Mouse (Mus musculus) c-Kit-positive CD71-positive TER-119-negative erythroid progenitor cells, embryonic 14.5 days (primary cell): ENCODE results near the gene Cd83.

ENCODE experiments used
- DNase-seq: peaks from one replicate; pipeline ENCODE4 v3.0.0-alpha.2; 2013; ENCODE audit warnings: low read depth

Gene Cd83

DNA sequence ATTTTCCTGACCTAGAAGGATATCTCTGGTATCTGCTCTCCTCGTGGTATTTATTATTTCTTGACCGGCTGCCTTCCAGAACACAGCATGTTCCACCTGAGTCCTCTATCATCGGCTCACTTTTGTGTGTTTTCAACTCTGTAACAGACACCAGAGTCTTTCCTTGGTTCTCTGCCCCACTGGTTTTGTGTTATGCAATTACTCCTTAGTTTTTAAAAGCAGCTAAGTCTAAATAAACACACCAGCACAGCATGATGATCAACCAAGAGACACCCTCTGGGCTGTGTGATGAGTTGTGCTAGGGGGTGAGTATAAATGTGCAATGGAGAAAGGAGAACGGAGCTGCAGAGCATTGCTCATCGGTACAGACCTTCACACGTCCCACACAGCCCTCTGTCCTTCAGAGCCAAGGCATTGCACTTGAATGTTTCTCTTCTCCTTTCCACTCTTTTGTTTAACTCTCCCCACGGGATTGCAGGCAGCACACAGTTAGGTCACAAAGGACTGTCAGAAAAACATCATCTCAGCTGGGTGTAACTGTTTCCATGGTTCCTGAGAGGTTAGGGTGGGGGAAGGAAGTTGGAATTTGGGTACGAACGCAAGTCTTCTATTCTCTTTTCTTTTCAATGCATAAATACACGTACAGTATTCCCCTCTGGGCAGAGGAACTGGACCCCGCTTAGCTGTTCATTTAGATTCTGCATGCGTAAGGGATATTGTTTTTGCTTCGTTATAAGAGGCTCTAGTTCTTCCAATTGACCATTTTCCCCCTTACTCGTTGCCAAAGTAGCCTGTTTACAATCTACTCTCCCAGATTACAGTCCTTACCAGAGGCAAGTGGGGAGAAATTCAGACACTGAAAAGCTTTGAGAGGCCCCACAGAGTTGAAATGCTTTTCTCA, 22.0 kb downstream of the Cd83 start:
- DNase-seq = no peak

DNA sequence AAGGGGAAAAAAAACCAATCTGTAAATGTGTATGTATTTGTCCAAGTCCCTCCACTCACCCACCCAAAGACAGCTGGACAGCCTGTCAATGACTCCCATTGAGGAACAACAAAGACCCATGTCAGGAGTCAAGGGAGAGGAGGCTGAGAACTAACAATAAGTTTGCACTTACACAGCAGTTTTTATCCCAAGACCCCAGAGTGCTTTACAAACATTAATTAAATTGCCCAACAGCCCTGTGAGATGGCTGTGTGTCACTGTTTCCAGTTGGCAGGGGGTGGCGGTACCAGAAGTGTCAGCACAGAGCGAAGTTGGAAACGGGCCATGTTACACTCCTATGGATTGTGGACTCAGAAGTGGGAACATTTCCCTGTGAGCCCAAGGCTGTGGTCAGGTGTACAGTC, 22.7 kb downstream of the Cd83 start:
- no peak for DNase-seq

DNA sequence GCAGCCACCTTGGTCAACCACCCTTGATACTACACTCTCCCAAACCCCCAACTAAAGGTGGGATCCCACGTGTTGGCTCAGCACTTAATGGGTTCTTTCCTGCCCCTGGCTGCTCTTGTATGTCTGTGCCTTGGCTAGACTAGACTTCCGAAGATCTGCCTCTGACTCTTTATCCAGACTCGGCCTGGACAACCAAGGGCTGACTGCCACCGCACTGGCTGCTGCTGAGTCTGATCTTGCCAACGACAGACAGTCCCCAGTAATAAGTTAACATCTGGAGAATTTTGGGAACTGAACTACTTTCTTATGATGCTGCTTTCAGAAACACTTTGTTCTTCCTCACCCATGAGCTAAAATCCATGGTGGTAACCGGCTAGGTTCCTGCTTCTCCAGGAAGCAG, 26.0 kb downstream of the Cd83 start:
- DNase-seq = no peak

DNA sequence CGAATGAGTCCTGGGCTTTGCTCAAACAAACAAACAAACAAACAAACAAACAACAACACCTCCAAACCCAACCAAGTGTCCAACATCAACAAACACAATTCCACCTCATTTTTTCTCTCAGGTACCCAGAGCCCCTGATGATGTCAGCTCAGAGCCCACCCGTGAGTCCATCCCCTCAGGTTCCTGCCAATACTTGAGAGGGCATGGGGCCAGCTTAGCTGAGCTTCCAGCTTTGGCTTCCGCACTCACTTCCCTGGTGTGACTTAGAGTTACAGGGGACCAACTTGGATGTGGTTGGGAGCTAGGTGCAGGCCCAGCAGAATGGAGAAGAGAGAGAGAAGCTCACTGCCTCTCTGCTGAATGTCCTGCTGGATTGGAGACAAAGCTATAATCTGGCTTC, 27.3 kb downstream of the Cd83 start:
- DNase-seq = no peak

DNA sequence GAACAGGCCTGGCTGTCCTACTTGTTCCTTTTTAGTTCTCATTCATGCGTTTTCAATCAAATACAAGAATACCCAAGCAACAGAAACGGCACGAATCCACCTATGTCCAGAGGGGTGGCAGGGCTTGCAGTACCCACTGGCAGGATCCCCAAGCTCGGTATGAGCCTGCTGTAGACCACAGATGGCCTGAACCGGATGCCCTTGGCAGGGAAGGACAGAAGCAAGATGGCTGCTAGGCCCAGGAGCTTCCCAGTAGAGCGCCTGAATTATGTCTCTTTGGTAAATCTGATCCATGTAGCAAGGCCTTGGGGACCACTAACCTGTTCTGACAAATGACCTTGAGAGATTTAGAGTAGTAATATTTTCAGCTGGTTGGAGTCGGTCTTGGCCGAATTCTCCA, 28.9 kb downstream of the Cd83 start:
- no peak for DNase-seq

DNA sequence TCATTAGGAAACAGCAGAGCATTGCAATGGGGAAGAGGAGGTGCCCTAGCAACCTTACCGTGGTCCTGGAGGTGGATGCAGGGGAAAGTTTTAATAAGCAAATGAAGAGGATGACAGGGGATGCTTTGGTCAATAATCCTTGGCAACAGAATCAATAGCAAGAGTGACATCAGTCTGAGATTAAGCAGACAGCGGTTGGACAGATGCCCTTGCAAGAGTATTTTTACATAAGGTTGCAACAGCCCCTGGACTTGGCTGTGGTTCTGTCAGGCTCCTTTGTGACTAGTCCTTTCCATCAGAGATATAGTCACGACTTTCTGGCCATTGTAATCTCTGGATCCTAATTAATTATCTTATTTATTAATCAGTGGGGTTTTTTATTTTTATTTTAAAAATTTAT, 32.9 kb downstream of the Cd83 start:
- DNase-seq = no peak

DNA sequence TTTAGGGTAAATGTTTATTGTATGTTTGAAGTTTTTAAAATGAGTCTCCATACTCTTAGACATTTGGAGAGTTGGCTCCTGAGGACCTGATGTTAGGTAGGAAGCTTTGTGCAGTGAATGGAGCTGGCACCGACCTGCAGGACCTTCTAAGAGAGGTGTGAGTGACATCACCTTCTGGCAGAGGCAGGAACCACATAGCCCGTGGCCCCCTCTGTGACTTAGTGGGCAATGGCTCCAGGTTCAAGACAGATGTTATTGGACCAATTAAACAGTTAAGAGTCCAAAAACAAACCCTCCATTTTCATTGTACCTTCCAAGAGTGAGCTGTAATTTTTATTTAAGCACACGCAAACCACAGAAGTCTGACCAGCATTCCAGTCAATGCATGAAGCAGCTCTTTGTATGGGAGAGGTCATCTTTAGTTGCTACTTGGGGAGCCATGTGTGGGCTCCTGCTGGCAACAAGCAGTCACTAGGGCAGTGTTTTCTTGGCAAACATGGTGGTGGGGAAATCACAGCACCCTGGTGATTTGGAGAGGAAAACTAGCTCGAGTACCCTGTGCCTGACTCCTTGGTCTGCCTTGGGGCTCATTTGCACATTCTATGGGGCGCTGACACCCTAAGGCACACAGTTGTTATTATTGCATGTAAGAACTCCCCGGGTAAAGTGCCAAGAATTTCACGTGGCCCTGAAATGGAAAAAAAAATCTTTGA, 33.9 kb downstream of the Cd83 start:
- no peak for DNase-seq

DNA sequence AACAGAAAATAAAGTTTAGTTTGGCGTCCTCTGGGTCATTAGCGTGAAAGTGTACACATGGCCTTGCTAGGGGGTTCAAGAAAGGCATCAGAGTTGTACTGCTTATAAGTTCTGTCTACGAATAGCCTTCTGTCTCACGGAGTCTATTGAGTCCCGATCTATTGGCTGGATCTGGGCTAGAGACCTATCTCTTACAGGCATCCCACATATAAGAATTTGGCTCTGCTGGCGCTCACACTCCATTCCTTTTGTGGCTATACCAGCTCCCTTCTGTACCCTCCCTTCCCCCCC, 34.4 kb downstream of the Cd83 start:
- DNase-seq = no peak

DNA sequence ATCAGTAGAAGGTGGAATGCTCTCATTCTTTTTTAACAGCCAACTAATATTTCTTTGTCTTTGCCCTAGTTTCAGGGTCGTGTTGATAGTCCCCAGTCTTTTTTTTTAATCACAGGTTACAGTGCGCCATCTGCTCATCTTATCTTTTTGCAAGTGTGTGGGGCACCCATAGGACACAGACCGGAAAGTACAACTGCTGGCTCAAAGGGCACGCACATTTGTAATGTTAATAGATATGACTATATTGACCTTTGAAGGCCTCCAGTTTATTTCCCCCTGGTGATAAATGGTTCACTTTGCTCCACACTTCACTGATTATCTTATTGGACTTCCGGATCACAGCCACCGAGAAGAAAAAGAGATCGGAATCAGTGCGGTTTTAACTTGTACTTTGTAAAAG, 35.5 kb downstream of the Cd83 start:
- DNase-seq = no peak

DNA sequence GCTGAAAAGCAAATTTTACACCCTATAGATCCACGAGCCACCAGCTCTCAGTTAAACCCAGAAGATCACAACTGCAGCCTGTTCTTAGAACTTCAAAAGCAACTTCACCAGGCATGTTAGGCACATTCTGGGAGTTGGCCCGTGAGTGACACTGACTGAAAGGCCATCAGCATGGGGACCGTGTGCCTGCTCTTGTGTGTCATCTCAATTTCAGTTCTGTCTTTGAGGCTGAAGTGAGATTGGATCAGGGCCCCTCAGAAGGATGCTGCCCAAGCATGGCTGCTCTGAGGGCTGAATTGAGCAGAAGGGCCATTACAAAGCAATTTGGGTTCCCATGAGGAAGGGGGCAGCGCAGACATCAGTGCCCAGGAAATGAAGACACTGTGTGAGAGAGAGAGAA, 37.7 kb downstream of the Cd83 start:
- DNase-seq = no peak

DNA sequence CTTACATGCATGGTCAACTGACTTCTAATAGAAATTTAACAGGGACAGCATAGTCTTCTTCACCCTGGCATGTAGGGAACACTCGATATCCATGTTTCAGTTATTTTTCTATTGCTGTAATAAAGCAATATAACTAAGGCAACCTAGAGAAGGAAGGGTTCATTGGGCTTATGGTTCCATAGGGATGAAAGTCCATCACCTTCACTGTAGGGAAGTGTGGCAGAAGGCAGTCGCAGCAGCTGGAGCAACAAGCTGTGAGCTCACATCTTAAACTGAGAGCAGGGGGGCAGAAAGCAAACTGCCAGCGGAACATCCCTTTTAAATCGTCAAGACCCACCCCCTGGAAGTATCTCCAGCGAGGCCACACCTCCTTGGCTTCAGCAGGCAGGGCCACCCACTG, 44.1 kb downstream of the Cd83 start:
- no peak for DNase-seq

DNA sequence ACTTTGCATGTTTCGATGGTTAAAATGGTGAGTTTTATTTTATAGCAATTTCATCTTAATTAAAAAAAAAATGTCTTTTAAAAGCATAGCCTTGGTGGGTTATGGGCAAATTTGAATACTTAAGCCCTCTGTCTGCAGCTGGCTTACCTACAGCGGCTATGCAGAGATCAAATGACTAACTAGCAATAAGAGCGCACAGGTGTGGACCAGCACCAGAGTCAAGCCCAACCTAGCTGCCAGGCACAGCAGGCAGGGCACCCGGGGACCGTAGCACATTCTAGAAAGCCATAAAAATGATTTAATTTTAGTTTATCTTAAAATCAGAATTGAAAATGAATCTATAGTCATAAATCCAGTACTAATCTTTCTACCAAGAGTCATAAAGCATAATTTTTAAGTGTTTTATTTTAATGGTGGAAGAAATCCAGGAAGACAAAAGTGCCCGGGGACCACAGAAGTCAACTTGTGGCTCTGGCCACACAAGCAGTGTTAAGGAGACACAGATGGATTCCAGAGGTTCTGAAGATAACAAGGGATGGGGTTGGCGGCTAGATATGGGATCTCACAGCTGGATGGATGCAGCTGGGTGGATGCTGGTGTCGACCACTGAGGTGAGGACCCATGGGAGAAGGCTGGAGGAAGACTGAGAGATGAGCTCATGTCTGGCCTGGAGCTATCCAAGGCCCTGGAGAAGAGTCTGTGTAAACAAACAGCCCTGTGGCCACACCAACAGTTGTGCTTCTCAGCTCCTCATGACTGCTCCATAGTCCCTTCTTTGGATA, 46.5 kb downstream of the Cd83 start:
- no peak for DNase-seq

DNA sequence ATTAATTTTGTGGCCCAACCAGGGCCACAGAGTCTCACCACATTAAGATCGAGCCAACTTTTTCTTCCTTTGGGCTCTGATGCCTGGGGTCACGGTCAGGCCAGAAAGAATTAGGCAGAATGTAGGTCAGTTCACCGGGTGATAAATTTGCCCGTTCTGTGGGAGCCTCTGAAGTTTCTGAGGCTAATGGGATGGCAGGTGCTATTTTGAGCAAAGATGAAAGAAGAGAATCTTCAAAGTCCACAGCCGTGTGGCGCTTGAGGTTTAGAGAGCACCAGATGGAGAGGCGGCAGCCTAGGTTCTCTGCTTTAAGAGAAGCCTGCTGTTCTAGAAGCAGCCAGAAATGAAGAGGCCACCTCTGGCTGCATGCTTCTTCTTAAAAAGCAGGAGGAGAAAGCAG, 48.2 kb downstream of the Cd83 start:
- DNase-seq = no peak

DNA sequence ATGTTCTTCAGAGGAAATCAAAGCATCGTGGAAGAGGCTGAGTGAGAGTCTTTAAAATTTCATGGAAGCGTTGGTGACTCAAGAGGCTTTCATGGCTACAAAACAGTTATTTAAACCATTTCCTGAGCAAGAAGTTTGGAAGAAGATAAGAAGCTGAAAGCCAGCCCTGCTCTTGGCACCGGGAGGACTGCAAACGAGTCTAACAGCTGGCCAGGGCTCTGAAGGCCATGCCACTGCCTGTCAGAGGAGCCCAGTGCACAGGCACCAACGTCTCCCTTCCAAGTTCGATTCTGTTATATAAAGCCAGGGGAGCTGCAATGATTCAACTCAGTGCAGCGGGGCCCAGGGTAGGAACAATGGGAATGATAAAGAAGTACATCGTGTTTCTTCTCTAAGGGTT, 51.8 kb downstream of the Cd83 start:
- no peak for DNase-seq

DNA sequence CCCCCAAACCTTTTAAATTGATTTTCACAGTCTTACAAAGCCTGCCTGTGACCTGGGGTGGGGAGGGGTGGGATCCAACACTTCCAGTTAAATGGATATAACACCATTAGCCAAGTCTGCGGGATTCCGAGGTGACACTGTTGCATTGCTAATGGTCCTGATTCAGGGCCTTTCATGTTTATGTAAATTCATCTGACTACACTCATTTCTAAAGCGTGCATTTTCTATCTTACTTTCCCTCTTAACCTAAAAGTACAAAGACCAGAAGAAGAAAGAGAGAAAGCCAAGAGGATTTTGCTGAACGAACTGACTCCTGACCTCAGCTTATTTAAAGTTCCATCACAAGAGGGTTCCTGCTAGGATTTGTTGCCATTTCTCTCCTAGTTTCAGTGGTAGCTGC, 53.2 kb downstream of the Cd83 start:
- no peak for DNase-seq

DNA sequence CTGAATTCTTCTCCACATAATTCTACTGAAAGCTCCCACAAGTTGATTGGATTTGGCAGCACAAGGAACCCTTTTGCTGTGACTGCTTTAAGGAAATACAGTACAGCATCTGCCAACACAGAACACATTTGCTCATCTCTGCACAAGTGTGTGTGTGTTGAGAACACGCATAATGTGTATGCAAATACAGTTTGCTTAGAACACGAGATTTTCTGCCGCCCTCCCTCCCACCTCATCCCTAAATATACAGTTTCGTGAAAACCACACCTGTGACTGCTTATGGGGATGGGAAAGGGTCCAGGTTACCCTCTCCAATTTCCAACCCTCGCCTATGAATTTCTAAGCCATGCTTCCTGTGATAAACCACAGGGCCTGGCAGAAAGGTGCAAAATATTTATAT, 60.6 kb downstream of the Cd83 start:
- no peak for DNase-seq

DNA sequence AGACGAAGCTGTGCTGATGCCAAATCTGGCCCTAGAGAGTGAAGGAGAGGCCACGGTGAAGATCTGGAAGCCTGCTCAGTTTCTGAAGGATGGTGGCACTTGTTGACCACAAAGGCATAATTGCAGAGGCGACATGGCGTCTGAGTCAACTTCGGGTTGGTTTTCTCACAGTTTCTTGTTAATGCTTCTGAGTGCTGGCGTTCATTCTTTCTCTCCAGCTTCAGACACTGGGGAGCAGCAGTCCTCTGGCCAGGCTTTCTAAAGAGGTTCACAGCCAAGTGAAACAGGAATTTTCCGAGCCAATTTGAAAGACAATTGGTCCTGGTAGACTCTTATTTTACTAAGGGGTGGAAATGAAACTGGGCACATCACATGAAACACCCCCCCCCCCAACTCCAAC, 62.6 kb downstream of the Cd83 start:
- no peak for DNase-seq

DNA sequence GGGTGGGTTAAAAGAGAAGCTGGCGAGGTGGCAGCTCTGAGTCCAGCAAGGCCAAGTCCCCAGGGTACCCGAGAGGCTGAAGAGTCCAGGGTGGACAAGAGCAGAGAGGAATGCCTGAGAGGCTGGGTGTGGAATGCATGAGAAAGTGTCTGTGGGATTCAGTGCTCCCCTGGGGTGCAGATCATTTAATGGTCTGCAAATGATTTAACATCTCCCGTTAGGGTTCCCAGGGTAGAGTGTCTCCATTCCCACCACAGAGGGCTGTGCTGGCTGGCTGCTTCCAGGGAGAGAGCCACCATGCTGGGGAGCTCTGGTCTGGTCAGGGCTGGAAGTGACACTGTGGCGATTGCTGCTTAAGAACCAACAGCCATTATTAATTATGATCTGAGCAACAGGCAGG, 65.2 kb downstream of the Cd83 start:
- DNase-seq = no peak

DNA sequence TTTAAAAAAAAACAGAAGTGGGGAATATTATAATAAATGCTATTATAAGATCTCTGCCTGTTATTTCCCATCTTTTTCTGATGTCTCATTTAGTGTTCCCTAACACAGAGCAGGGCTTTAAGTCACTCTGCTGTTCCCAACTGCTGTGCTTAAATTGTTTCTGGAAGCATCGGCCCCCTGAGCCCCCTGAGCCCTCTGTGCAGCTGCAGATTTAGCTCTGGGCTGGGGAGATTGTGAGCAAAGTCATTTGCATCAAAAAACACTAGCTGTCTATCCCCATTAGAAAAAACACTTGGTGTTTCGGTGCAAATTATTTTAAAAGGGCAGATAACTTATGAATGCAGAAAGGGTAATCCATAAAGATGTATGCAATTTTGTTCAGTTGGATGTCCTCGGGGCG, 66.5 kb downstream of the Cd83 start:
- DNase-seq = no peak
